Mouse (Mus musculus): ENCODE measurements around the gene Clcc1.

- TF ChIP-seq POLR2A (IDR thresholded peaks at IDR 0.05; ENCODE audit: borderline replicate concordance, low read depth, low read length) (no peak), CTCF (IDR thresholded peaks at IDR 0.05; ENCODE audit: low read depth, low read length) (no peak)
Measured at GRCm38 (mm10) chr3:108681004-108681403, 27.3 kb downstream of the Clcc1 start.
